Mouse (Mus musculus) spleen, adult 2 months (tissue): ENCODE measurements around the gene Mgat4a.

Source experiments
- CTCF ChIP-seq: fragments of 200-500 bp; IDR thresholded peaks from 2 replicates; pipeline ENCODE4 v1.5.1; 2011; ENCODE audit warnings: mild to moderate bottlenecking, inconsistent platforms; ENCODE audit not compliant: insufficient read depth, insufficient read length, insufficient replicate concordance; ENCODE audit errors: extremely low read depth
- POLR2A ChIP-seq: fragments of 200-500 bp; IDR thresholded peaks from 2 replicates; pipeline ENCODE4 v1.6.1; 2011; ENCODE audit warnings: low read depth, low read length, inconsistent platforms

DNA sequence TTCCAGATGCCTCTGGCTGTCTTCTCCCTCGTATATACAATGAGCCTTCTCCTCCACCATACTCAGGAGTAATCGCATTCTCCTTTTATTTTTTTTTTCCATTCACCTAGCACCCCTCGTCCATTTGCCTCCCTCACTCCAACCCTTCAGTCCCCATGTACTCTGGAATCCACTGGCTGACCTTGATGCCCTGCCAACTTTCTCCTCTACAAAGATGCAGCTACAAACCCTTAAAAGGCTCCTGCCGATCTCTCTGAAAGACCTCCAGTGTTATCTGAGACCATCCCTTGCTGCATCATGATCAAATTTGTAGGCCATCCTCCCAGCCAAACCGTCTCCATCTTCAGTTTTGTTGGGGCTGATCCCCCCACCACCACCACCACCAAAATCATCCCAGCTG lies 31.4 kb downstream of the Mgat4a start:
- TF ChIP-seq CTCF, result no peak
- no peak for TF ChIP-seq POLR2A
